Mouse (Mus musculus) limb, embryonic 11.5 days (tissue): ENCODE data around the gene Dntt. TPM values are rescaled to one million over a fixed set of nuclear protein-coding genes. Genes with fewer than 3 reads are reported as not detected.

Source experiments
- ATAC-seq: fragments of 200-750 bp; cut with Nextera tagmentation; 2 replicates; pipeline ENCODE4 v1.8.0; 2017; ENCODE audit warnings: low read depth; ENCODE audit not compliant: insufficient number of reproducible peaks, low FRiP score, low TSS enrichment
- DNase-seq: peaks from one replicate; pipeline ENCODE4 v3.0.0-alpha.2; 2015; ENCODE audit warnings: low spot score
- H3K27ac ChIP-seq: fragments of 300-500 bp; sonication (generic); replicated peaks from 2 replicates; pipeline ENCODE4 v1.5.1; 2014; ENCODE audit warnings: low read depth, mild to moderate bottlenecking, low read length
- H3K27me3 ChIP-seq: fragments of 300-500 bp; sonication (generic); 2 replicates; pipeline ENCODE4 v1.6.1; 2014; ENCODE audit warnings: mild to moderate bottlenecking, low read length, mixed read lengths; ENCODE audit not compliant: control insufficient read depth, insufficient read depth
- H3K36me3 ChIP-seq: fragments of 300-500 bp; sonication (generic); 2 replicates; pipeline ENCODE4 v1.6.1; 2014; ENCODE audit warnings: mild to moderate bottlenecking, low read length, moderate library complexity, mixed read lengths; ENCODE audit not compliant: control insufficient read depth, insufficient read depth
- H3K4me1 ChIP-seq: fragments of 300-500 bp; sonication (generic); 2 replicates; pipeline ENCODE4 v1.6.1; 2014; ENCODE audit warnings: low read length, mixed read lengths; ENCODE audit not compliant: control insufficient read depth, insufficient read depth
- H3K4me2 ChIP-seq: fragments of 300-500 bp; sonication (generic); 2 replicates; pipeline ENCODE4 v1.6.1; 2014; ENCODE audit warnings: low read depth, mild to moderate bottlenecking, moderate library complexity; ENCODE audit not compliant: severe bottlenecking
- H3K4me3 ChIP-seq: fragments of 300-500 bp; sonication (generic); 2 replicates; pipeline ENCODE4 v1.5.1; 2014; ENCODE audit warnings: low read depth, low read length
- H3K9ac ChIP-seq: fragments of 300-500 bp; sonication (generic); 2 replicates; pipeline ENCODE4 v1.6.1; 2014; ENCODE audit warnings: mild to moderate bottlenecking, low read length
- H3K9me3 ChIP-seq: fragments of 300-500 bp; sonication (generic); 2 replicates; pipeline ENCODE4 v1.6.1; 2016; ENCODE audit warnings: low read length; ENCODE audit not compliant: control insufficient read depth
- WGBS: fragments of 180-500 bp; shearing (Covaris S2); extraction: QIAGEN DNeasy Blood & Tissue Kit; methylation state at CpG from one replicate; pipeline ENCODE4 v1.1.7; 2014; 5-methylcytosine and 5-hydroxymethylcytosine counted together
- polyA plus RNA-seq: library from polyadenylated mRNA; unstranded; fragments of >200 nt; fragmentation: Nextera tagmentation; extraction: Ambion mirVana; gene quantifications from 2 replicates; pipeline ENCODE4 v1.2.1, GENCODE M21; 2014

Dntt gene
- polyA plus RNA-seq, 1 experiment from 2014 or later, result not detected

GRCm38 (mm10) chr19:41107530-41107929 is 78.5 kb downstream of the Dntt start:
- 48% methylated on average over 8 of the region's 8 CpGs for WGBS

GRCm38 (mm10) chr19:41108666-41109065 is 79.6 kb downstream of the Dntt start:
- ATAC-seq (no peak), DNase-seq (no peak)
- H3K4me3 ChIP-seq, result no peak overlapping the region
- no peaks in the 10 kb centered on the region for H3K9me3 ChIP-seq
- H3K27ac ChIP-seq, result no peak overlapping the region
- no peak overlapping the region for H3K9ac ChIP-seq
- no peaks in the 10 kb centered on the region for H3K36me3 ChIP-seq
- H3K27me3 ChIP-seq, result no peaks in the 10 kb centered on the region
- 95% methylated on average over 7 of the region's 7 CpGs for WGBS
- H3K4me1 ChIP-seq, result 0 out of 2 replicates have a peak, but pooled peaks cover 3% of the 10 kb centered on the region
- no peak overlapping the region for H3K4me2 ChIP-seq

More at GRCm38 (mm10) chr19:41107530-41107929, 78.5 kb downstream of the Dntt start:
- Histone ChIP-seq H3K36me3 (no peaks in the 10 kb centered on the region), H3K27me3 (no peaks in the 10 kb centered on the region), H3K4me3 (no peak overlapping the region), H3K9me3 (no peaks in the 10 kb centered on the region), H3K4me1 (no peaks in the 10 kb centered on the region), H3K9ac (no peak overlapping the region), H3K27ac (no peak overlapping the region), H3K4me2 (no peak overlapping the region)
- DNase-seq, result no peak
- ATAC-seq, result no peak

Other genes with a start within 250 kb of the Dntt start
- gene Ccnj, start 198.0 kb upstream of the Dntt start, polyA plus RNA-seq, result 33.5 and 37.2 TPM in 2 replicates
- gene Zfp518a, start 134.6 kb upstream of the Dntt start, polyA plus RNA-seq, result 16.1 and 17.2 TPM in 2 replicates
- 0.97 and 1.5 TPM in 2 replicates for gene Blnk, start 34.7 kb upstream of the Dntt start, polyA plus RNA-seq
- gene Opalin, start 47.8 kb downstream of the Dntt start, polyA plus RNA-seq, result not detected in 2 replicates
- gene Tll2, start 177.6 kb downstream of the Dntt start, polyA plus RNA-seq, result 0.07 TPM in 1 of 2 replicates, not detected in the other
- 132 and 139 TPM in 2 replicates for gene Tm9sf3, start 234.7 kb downstream of the Dntt start, polyA plus RNA-seq